Mouse (Mus musculus): ENCODE measurements around the gene Marc1. TPM values are rescaled to one million over a fixed set of nuclear protein-coding genes. Genes with fewer than 3 reads are reported as not detected.

Gene Marc1
- polyA plus RNA-seq, 1 experiment from 2014 or later, result 0.22 TPM

- Histone ChIP-seq H3K36me3 (ENCODE audit: poor library complexity, severe bottlenecking) (0 out of 2 replicates have a peak, but pooled peaks cover under 1% of the 10 kb centered on the region), H3K4me2 (peak overlapping the region; percentile 85), H3K4me1 (peaks cover 30% of the 10 kb centered on the region), H3K9ac (peak overlapping the region; percentile 83), H3K4me3 (peak overlapping the region; percentile 82), H3K9me3 (replicated peaks) (no peaks in the 10 kb centered on the region), H3K27ac (no peak overlapping the region), H3K27me3 (peaks cover 30% of the 10 kb centered on the region; the same call in 1 of the 2 replicates)
- under 1% methylated on average over 67 of the region's 67 CpGs for WGBS
- ATAC-seq, result peak; percentile 98
These were observed 34.3 kb upstream of the Marc1 start for GRCm38 (mm10) chr1:184845111-184846071.

GRCm38 (mm10) chr1:184844326-184845066 lies 33.4 kb upstream of the Marc1 start:
- peak overlapping the region; percentile 82 for H3K4me3 ChIP-seq
- H3K4me2 ChIP-seq, result peak overlapping the region; percentile 85
- H3K9ac ChIP-seq, result peak overlapping the region; percentile 83
- ATAC-seq, result no peak
- H3K9me3 ChIP-seq (replicated peaks), result no peaks in the 10 kb centered on the region
- 0 out of 2 replicates have a peak, but pooled peaks cover 6% of the 10 kb centered on the region for H3K36me3 ChIP-seq (ENCODE audit: poor library complexity, severe bottlenecking)
- WGBS, result 24% methylated on average over 15 of the region's 15 CpGs
- peaks cover 30% of the 10 kb centered on the region; the same call in 1 of the 2 replicates for H3K27me3 ChIP-seq
- no peak overlapping the region for H3K27ac ChIP-seq
- H3K4me1 ChIP-seq, result peaks cover 30% of the 10 kb centered on the region

DNA sequence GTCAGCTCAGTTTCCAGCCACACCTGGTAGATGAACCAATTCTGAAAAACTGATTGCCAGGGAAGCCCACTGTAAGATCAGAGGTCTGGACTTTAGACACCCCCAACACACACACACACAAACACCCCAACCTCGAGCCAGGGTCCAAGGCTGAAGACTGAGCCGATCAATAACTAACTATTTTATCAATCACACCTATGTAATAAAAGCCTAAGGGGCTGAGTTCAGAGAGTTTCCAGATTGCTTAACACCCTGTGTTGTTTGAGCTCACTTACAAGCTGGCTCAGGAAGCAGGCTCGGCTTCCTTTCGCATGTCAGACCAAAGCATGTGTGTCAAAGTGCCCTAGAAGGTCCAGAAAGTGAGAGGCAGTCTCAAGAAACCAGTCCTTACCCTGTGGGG lies 26.5 kb upstream of the Marc1 start:
- H3K4me2 ChIP-seq, result no peak overlapping the region
- H3K9me3 ChIP-seq (replicated peaks), result no peaks in the 10 kb centered on the region
- H3K4me3 ChIP-seq, result no peak overlapping the region
- peaks cover 17% of the 10 kb centered on the region for H3K36me3 ChIP-seq (ENCODE audit: poor library complexity, severe bottlenecking)
- 97% methylated on average over 4 of the region's 4 CpGs for WGBS
- no peak for ATAC-seq
- no peak overlapping the region for H3K9ac ChIP-seq
- no peak overlapping the region for H3K27ac ChIP-seq
- no peaks in the 10 kb centered on the region for H3K27me3 ChIP-seq
- peaks cover 6% of the 10 kb centered on the region; the same call in 1 of the 2 replicates for H3K4me1 ChIP-seq

GRCm38 (mm10) chr1:184836350-184836749 lies 25.2 kb upstream of the Marc1 start:
- H3K9me3 ChIP-seq (replicated peaks), result no peaks in the 10 kb centered on the region
- no peaks in the 10 kb centered on the region for H3K27me3 ChIP-seq
- no peaks in the 10 kb centered on the region for H3K4me1 ChIP-seq
- H3K9ac ChIP-seq, result no peak overlapping the region
- 74% methylated on average over 5 of the region's 5 CpGs for WGBS
- H3K27ac ChIP-seq, result no peak overlapping the region
- ATAC-seq, result no peak
- no peak overlapping the region for H3K4me3 ChIP-seq
- H3K4me2 ChIP-seq, result no peak overlapping the region
- H3K36me3 ChIP-seq (ENCODE audit: poor library complexity, severe bottlenecking), result peaks cover 30% of the 10 kb centered on the region

DNA sequence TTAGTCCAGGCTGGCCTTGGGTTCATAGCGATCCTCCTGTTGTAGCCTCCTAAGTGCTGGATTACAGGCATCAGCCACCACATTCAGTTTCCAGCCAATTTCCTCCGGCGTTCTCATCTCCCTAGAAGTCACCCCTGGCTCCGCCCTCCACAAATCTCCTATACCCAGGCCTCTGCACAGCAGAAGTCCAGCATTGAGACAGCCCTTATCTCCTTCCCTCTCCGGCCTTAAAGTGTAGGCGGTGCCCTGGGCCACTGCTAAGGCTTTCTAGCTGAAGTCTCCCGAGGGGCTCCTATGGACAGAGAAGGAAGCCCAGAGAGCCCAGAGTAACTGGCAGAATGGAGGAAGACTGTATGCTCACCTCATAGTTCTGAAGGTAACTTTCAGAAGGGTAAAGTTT lies 22.4 kb upstream of the Marc1 start:
- no peaks in the 10 kb centered on the region for H3K27me3 ChIP-seq
- H3K4me1 ChIP-seq, result no peaks in the 10 kb centered on the region
- H3K9ac ChIP-seq, result no peak overlapping the region
- 94% methylated on average over 7 of the region's 7 CpGs for WGBS
- H3K36me3 ChIP-seq (ENCODE audit: poor library complexity, severe bottlenecking), result peaks cover 41% of the 10 kb centered on the region
- H3K4me2 ChIP-seq, result no peak overlapping the region
- H3K9me3 ChIP-seq (replicated peaks), result no peaks in the 10 kb centered on the region
- no peak for ATAC-seq
- H3K4me3 ChIP-seq, result no peak overlapping the region
- H3K27ac ChIP-seq, result no peak overlapping the region

DNA sequence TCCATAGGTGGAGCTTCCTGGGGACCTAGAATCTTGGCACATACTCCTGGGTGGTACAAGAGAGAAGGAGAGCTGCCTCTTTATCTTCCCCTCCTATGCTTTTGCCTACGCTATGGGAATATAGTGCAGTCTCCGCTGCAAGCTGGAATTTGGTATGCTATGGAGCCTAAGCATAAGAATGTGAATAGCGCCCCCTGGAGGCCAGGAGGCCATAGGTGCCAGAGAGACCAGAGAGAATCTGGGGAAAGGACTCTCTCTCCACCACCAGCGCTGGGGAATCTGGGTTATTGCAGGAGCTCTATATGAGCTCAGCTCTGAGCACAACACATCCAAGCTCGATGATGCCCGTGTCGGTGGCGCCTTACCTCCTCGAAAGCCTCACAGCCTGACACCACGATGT lies 21.1 kb upstream of the Marc1 start:
- Histone ChIP-seq H3K9me3 (replicated peaks) (no peaks in the 10 kb centered on the region), H3K27me3 (no peaks in the 10 kb centered on the region), H3K4me3 (no peak overlapping the region), H3K4me1 (no peaks in the 10 kb centered on the region), H3K9ac (no peak overlapping the region), H3K27ac (no peak overlapping the region), H3K36me3 (ENCODE audit: poor library complexity, severe bottlenecking) (peaks cover 41% of the 10 kb centered on the region), H3K4me2 (no peak overlapping the region)
- WGBS, result 85% methylated on average over 10 of the region's 10 CpGs
- ATAC-seq, result no peak

GRCm38 (mm10) chr1:184829897-184830296 lies 18.8 kb upstream of the Marc1 start:
- 86% methylated on average over 8 of the region's 8 CpGs for WGBS

GRCm38 (mm10) chr1:184827175-184827701 lies 16.1 kb upstream of the Marc1 start:
- Histone ChIP-seq H3K36me3 (ENCODE audit: poor library complexity, severe bottlenecking) (peaks cover 26% of the 10 kb centered on the region), H3K4me1 (peaks cover 14% of the 10 kb centered on the region), H3K4me3 (peak overlapping the region; percentile 9; the same call in 1 of the 2 replicates), H3K4me2 (peak overlapping the region; percentile 40), H3K27ac (no peak overlapping the region), H3K9me3 (replicated peaks) (no peaks in the 10 kb centered on the region), H3K27me3 (no peaks in the 10 kb centered on the region), H3K9ac (no peak overlapping the region)
- ATAC-seq, result no peak
- 29% methylated on average over 23 of the region's 23 CpGs for WGBS

More at GRCm38 (mm10) chr1:184829897-184830296, 18.8 kb upstream of the Marc1 start:
- no peak overlapping the region for H3K9ac ChIP-seq
- no peak overlapping the region for H3K4me2 ChIP-seq
- H3K4me3 ChIP-seq, result no peak overlapping the region
- H3K27ac ChIP-seq, result no peak overlapping the region
- peaks cover 41% of the 10 kb centered on the region for H3K36me3 ChIP-seq (ENCODE audit: poor library complexity, severe bottlenecking)
- no peaks in the 10 kb centered on the region for H3K27me3 ChIP-seq
- peaks cover 4% of the 10 kb centered on the region; the same call in 1 of the 2 replicates for H3K4me1 ChIP-seq
- H3K9me3 ChIP-seq (replicated peaks), result no peaks in the 10 kb centered on the region
- ATAC-seq, result no peak

DNA sequence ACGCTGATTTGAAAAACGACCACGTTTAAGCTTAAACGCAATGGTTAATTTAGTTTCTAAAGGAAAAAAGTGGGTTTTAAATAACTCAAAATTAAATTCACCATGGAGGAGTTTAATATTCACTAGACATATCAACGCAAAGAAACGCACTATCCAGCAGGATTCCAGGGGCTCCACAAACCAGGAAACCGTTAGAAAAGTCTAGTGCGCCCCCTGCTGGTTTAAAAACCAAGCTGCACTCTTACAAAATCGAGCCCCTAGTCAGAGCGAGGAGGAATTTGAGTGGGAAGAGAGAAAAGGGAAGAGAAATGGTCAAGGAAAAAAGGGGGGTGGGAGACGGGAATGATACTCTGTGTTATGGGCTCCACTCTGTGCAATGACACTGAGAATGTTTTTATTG lies 14.0 kb upstream of the Marc1 start:
- H3K36me3 ChIP-seq (ENCODE audit: poor library complexity, severe bottlenecking), result peaks cover 10% of the 10 kb centered on the region
- H3K9me3 ChIP-seq (replicated peaks), result no peaks in the 10 kb centered on the region
- H3K4me2 ChIP-seq, result 0 out of 2 replicates have a peak overlapping the region, but pooled peaks have one; percentile 8
- H3K27me3 ChIP-seq, result no peaks in the 10 kb centered on the region
- WGBS, result 18% methylated on average over 11 of the region's 11 CpGs
- H3K9ac ChIP-seq, result no peak overlapping the region
- ATAC-seq, result peak; percentile 60
- H3K4me3 ChIP-seq, result no peak overlapping the region
- peaks cover 14% of the 10 kb centered on the region for H3K4me1 ChIP-seq
- H3K27ac ChIP-seq, result no peak overlapping the region

GRCm38 (mm10) chr1:184824439-184824851 lies 13.3 kb upstream of the Marc1 start:
- H3K4me1 ChIP-seq, result peaks cover 14% of the 10 kb centered on the region
- peak overlapping the region; percentile 8; the same call in 1 of the 2 replicates for H3K4me2 ChIP-seq

GRCm38 (mm10) chr1:184822678-184823077 lies 11.6 kb upstream of the Marc1 start:
- Histone ChIP-seq H3K27ac (no peak overlapping the region), H3K9me3 (replicated peaks) (no peaks in the 10 kb centered on the region), H3K36me3 (ENCODE audit: poor library complexity, severe bottlenecking) (peaks cover 25% of the 10 kb centered on the region), H3K4me3 (no peak overlapping the region), H3K4me1 (peaks cover 14% of the 10 kb centered on the region), H3K4me2 (peak overlapping the region; percentile 48), H3K27me3 (no peaks in the 10 kb centered on the region), H3K9ac (0 out of 2 replicates have a peak overlapping the region, but pooled peaks have one; percentile 34)
- 8% methylated on average over 11 of the region's 11 CpGs for WGBS
- ATAC-seq, result peak; percentile 81

More at GRCm38 (mm10) chr1:184824439-184824851, 13.3 kb upstream of the Marc1 start:
- WGBS, result 1% methylated on average over 12 of the region's 12 CpGs
- peak; percentile 84 for ATAC-seq
- H3K9me3 ChIP-seq (replicated peaks), result no peaks in the 10 kb centered on the region
- no peak overlapping the region for H3K4me3 ChIP-seq
- H3K27me3 ChIP-seq, result no peaks in the 10 kb centered on the region
- H3K27ac ChIP-seq, result no peak overlapping the region
- peaks cover 8% of the 10 kb centered on the region; the same call in 1 of the 2 replicates for H3K36me3 ChIP-seq (ENCODE audit: poor library complexity, severe bottlenecking)
- H3K9ac ChIP-seq, result no peak overlapping the region

Data from forebrain, embryonic 13.5 days (tissue).